Mouse (Mus musculus): ENCODE data around the gene Has3. TPM values are rescaled to one million over a fixed set of nuclear protein-coding genes. Genes with fewer than 3 reads are reported as not detected.

Has3 gene
- polyA plus RNA-seq (2015; fragmentation: Illumina TruSeq; extraction: RNeasy Lipid Tissue Mini Kit (QIAGEN cat#74804); ENCODE audit: insufficient read depth, low read depth, low replicate concordance) = 0.52 TPM

DNA sequence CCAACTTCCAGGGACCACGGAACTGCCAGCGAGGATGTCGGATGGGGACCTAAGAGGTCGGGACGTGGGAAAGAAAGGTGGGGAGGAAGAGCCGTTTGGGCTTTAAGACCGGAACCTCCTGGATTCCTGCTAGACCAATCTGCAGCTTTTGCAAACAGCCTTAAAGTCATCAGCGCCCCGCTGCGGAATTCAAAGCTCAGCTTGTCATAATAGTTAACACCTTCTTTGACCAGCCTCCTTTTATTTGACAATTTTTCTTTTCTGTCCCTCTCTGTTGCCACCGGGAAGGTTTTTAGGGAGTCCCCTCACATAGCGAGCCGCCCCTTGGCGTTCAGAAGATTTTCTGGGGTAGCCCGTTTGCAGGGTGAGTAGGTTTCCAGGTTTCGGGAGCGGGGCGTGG is at the start of gene Has3:
Has3 (plus strand) TSS at position 192 of the 400 bp plus-strand sequence.

DNA sequence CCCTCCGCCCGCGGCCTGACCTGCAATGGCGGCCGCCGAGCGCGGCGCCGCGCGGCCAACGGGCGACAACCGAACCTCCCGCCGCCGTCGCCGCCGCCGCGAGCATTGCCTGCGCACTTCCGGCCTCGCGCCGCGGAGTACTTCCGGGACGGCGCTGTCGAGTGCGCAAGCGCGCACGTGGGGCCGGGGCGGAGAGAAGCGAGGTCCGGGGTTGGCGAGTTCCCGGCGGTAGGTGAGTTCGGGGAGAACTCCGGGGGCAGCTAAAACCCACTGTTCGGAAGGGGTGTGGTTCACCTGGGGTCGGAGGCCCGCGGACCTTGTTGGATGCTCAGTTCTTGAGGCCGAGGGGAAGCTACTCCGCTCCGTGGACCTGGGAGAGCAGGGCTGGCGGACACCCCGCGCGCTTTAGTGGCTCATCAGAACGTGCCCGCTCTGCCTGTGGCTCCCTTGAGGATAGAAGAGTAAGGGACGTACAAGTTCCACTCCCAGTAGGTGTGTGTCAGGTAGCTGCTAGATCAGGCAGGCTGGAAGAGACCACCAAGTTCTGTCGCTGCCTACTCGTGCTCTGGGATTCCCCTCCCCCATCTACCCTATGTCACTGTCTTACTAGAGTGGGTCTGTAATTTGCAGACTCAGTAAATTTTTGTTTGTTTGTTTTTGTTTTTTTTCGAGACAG is 23.6 kb downstream of the Has3 start, which contains the start of gene Utp4:
Utp4 (plus strand) TSS at position 156 of the 676 bp plus-strand sequence.

Other genes with a start within 250 kb of the Has3 start
- 1.0 TPM for gene Tango6, start 187.2 kb upstream of the Has3 start, polyA plus RNA-seq (2015; fragmentation: Illumina TruSeq; extraction: RNeasy Lipid Tissue Mini Kit (QIAGEN cat#74804); ENCODE audit: insufficient read depth, low read depth, low replicate concordance)
- gene Utp4, start 23.4 kb downstream of the Has3 start, polyA plus RNA-seq (2015; fragmentation: Illumina TruSeq; extraction: RNeasy Lipid Tissue Mini Kit (QIAGEN cat#74804); ENCODE audit: insufficient read depth, low read depth, low replicate concordance) = 7.5 TPM
- 4.1 TPM for gene Sntb2, start 65.5 kb downstream of the Has3 start, polyA plus RNA-seq (2015; fragmentation: Illumina TruSeq; extraction: RNeasy Lipid Tissue Mini Kit (QIAGEN cat#74804); ENCODE audit: insufficient read depth, low read depth, low replicate concordance)
- 13.1 TPM for gene Vps4a, start 161.0 kb downstream of the Has3 start, polyA plus RNA-seq (2015; fragmentation: Illumina TruSeq; extraction: RNeasy Lipid Tissue Mini Kit (QIAGEN cat#74804); ENCODE audit: insufficient read depth, low read depth, low replicate concordance)
- 7.7 TPM for gene Pdf, start 178.4 kb downstream of the Has3 start, polyA plus RNA-seq (2015; fragmentation: Illumina TruSeq; extraction: RNeasy Lipid Tissue Mini Kit (QIAGEN cat#74804); ENCODE audit: insufficient read depth, low read depth, low replicate concordance)
- gene Cog8, start 186.4 kb downstream of the Has3 start, polyA plus RNA-seq (2015; fragmentation: Illumina TruSeq; extraction: RNeasy Lipid Tissue Mini Kit (QIAGEN cat#74804); ENCODE audit: insufficient read depth, low read depth, low replicate concordance) = 8.9 TPM
- gene Nip7, start 186.6 kb downstream of the Has3 start, polyA plus RNA-seq (2015; fragmentation: Illumina TruSeq; extraction: RNeasy Lipid Tissue Mini Kit (QIAGEN cat#74804); ENCODE audit: insufficient read depth, low read depth, low replicate concordance) = 5.0 TPM
- gene Tmed6, start 195.4 kb downstream of the Has3 start, polyA plus RNA-seq (2015; fragmentation: Illumina TruSeq; extraction: RNeasy Lipid Tissue Mini Kit (QIAGEN cat#74804); ENCODE audit: insufficient read depth, low read depth, low replicate concordance) = 159 TPM
- gene Terf2, start 226.3 kb downstream of the Has3 start, polyA plus RNA-seq (2015; fragmentation: Illumina TruSeq; extraction: RNeasy Lipid Tissue Mini Kit (QIAGEN cat#74804); ENCODE audit: insufficient read depth, low read depth, low replicate concordance) = 10.7 TPM